Mouse (Mus musculus) right cerebral cortex, postnatal 10 days (tissue): ENCODE data around the gene 9230112D13Rik.

Experiments
- DNase-seq, 2 experiments: peaks; one replicate each; pipeline ENCODE4 v3.0.0; 2021; ENCODE audit warnings: low spot score in 2 of 2

9230112D13Rik gene

DNA sequence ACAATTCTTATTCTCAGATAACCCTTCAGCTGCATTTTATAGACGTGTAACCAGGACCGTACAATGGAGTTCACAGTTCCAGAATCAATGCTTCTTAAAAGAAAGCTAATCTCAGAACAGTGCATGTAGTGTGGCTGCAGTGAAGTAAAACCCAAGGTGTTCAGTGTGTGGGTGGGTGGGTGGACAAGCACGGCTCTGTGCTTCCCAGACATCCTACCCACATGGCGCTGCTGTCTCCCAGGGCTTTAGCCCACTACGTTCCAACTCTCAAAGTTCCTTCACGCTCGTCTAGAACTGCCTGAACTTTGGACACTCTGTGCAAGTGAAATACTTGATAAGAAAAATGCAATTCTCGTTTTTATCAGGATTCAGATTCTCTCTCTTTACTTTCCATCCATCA lies at the start of gene 9230112D13Rik:
Gene 9230112D13Rik (minus strand): TSS at position 101 of the 400 bp plus-strand sequence.
- DNase-seq, result no peak

DNA sequence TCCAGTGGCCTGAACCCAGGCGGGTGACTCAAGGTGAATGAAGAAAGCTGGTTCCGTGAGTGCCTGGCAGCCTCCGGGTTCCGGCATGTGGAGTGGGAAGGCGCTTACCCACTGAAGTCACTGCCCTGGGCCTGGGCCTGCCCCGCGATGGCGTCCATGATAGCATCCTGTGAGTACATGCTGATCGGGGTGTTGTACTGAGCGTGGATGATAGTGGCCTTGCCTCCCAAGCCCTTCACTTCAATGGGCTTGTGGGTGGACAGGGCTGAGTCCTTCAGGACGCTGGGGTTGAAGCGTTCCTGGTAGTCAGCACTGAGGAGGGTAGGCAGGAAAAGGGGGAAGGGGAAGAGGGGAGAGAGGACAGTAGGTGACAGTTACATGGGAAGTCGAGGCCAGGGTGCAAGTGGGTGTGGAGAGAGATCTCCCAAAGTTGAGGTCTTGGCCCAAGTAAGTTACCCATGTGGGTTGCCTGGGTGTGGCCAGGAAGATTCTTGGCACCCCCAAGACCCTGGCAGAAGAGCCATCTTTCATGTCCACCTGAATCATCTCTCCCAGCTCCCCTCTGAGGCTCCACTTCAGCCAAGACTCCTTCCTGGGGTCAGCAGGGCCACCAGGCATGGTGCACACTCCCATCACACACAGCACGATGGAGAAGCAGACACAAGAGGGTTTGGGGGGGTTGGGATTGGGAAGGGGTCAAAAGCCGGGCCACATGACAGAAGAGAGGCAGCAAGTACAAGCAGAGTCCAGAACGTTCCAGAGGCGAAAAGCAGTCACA lies 49.2 kb upstream of the 9230112D13Rik start:
- no peak for DNase-seq

GRCm38 (mm10) chr14:34570903-34571302 lies 48.3 kb upstream of the 9230112D13Rik start:
- DNase-seq, result no peak

- peak; percentile 75 to 90 for DNase-seq
Measured at GRCm38 (mm10) chr14:34570294-34570693, 47.7 kb upstream of the 9230112D13Rik start.

- DNase-seq, result no peak
Measured at GRCm38 (mm10) chr14:34569534-34570194, 47.1 kb upstream of the 9230112D13Rik start.

GRCm38 (mm10) chr14:34568626-34569025 lies 46.0 kb upstream of the 9230112D13Rik start:
- no peak for DNase-seq

DNA sequence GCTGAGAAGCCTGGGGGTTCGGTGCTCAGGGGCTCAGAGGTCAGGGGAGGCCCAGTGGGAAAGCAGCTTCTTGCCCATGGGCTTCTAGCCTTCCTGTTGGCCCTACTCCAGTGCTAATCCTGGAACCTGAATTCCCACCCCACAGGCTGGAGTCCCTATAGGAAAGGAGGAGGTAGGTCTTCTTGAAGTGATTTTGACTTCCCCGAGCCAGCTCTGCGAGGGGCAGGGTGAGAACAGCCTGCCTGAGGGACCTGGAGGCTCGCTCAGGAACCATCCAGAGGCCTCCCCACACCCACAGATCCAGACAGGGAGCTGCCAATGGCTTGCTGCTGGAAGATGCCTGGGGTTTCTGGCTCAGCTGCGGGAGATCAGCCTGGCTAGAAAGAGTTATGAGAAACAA lies 45.1 kb upstream of the 9230112D13Rik start:
- no peak for DNase-seq

DNA sequence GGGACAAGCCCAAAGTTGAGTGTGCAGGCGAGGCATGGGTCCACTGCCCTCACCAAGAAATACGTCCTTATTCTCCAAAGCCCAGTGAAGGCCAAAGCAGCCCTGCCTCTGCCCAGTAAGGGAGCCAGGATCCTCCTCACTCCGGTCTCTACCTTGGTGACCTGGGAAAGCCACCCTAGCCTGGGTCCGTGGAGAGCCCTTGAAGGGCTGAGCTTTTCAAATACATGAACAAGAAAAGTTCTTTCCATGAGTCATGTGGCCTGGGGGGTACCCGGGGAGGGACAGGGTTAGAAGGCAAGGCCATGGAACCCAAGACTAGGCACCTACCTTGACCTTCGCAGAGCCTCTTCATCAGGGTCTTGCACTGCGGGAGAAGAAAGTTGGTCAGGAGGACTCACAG lies 43.9 kb upstream of the 9230112D13Rik start:
- no peak for DNase-seq

DNA sequence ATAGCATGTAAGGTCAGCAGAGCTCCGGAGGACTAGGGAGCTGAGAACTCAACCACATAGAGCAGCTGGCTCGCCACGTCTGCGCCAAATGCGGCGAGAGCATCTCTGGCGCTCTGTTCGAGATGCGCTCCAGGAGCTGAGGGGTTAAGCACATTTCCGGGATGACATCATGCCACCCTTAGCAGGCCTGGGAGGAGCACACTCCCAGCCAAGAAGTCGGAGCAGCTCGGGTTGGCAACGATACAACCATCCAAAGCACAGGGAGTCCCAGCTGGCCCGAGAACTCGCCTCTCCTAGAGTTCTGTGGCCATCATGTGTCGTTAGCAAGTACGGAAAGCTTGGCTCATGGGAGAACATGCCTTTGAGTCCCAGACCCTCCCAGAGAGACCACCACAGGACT lies 43.1 kb upstream of the 9230112D13Rik start:
- peak; percentile 53 to 54 for DNase-seq

GRCm38 (mm10) chr14:34564646-34565045 lies 42.0 kb upstream of the 9230112D13Rik start:
- DNase-seq, result no peak

- no peak for DNase-seq
Measured at GRCm38 (mm10) chr14:34562393-34562792, 39.8 kb upstream of the 9230112D13Rik start.

- no peak for DNase-seq
Measured at GRCm38 (mm10) chr14:34561647-34562046, 39.0 kb upstream of the 9230112D13Rik start.

- DNase-seq, result no peak
Measured at GRCm38 (mm10) chr14:34558947-34559346, 36.3 kb upstream of the 9230112D13Rik start.

- peak in 1 of 2 experiments; percentile 19 for DNase-seq
Measured at GRCm38 (mm10) chr14:34555211-34555610, 32.6 kb upstream of the 9230112D13Rik start.

DNA sequence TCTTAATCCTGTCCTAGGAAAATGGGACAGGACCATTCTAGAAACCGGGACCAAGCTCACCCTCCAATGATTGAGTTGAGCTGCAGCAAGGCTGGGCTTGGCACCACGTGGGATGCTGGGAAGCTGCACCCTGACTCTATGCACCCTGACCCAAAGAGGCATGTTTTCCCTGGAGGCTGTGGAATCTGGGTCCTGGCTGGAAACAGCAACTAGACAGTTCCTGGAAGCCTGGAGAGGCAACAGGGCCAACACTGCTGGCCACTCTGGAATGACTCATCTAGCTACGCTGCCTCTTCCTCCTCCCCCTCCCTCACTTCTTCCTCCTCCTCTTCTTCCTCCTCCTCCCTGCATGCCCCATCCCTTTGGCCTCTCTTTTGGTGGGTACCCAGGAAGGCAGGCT lies 31.4 kb upstream of the 9230112D13Rik start:
- DNase-seq, result no peak

DNA sequence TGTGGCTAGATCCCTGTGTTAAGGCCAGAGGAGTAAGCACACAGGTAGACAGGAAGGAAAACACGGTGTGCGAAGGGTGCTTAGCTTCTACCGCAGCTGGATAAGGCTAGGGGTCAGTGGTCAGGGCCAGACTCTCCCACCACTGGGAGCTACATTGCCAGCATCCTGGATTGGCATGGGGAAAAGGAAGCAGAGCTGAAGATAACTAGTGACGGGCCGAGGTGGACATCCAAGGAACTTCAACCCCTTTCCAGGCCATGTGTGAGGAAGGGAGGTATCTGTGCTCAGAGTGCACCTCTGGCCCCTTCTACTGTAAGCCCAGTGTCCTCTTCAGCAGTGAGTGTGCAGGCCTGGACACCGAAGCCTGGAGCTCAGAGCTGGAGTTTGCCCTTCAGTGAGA lies 30.9 kb upstream of the 9230112D13Rik start:
- DNase-seq, result no peak

- no peak for DNase-seq
Measured at GRCm38 (mm10) chr14:34552226-34552625, 29.6 kb upstream of the 9230112D13Rik start.

GRCm38 (mm10) chr14:34549004-34549671 lies 26.5 kb upstream of the 9230112D13Rik start:
- peak; percentile 88 for DNase-seq

DNA sequence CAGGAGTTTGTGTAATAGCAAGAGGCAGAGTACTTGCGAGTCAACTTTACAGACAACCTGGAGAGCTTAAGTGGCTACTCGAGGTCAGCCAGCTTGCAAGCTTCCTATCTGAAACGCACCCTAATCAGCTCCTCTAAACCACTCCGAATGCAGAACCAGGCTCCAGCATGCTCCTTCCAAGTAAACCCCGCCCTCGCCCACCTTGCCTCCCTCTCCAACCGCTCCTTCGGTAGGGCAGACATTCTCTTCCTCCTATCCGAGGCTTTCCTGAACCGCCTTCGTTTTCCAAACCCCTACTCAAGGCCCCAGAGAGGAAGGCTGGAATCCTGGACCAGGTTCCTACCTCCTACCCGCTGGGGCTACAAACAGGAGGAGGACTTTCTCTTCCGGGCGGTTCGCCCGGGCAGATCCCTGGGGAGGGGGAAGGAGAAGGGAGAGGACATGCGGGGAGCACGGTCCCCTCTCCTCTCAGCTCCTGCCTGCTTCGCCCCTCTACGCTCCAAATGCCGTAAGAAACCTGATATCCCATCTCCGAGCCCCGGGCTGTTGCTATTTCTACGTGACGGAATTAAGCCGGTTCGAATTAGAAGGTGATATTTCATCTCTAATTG lies 25.9 kb upstream of the 9230112D13Rik start:
- peak; percentile 61 to 70 for DNase-seq

- DNase-seq, result no peak
Measured at GRCm38 (mm10) chr14:34544545-34544944, 21.9 kb upstream of the 9230112D13Rik start.

DNA sequence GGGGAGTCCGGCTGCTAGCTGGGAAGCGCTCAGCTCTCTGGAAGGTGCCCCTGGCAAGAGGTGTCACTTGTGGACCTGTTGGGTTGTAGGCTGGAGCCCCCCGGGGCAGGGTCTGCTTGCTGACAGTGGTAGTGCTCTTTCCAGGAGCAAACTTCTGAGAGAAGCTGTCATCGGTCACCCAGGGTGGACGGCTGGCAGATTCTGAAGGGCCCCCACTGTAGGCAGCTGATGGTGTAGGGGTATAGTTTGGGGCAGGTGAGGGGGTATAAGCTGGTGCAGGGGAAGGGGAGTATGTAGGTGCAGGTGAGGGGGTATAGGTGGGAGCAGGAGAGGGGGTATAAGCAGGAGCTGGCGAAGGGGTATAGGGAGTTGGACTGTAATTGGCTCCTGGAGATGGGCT lies 21.4 kb upstream of the 9230112D13Rik start:
- no peak for DNase-seq

DNA sequence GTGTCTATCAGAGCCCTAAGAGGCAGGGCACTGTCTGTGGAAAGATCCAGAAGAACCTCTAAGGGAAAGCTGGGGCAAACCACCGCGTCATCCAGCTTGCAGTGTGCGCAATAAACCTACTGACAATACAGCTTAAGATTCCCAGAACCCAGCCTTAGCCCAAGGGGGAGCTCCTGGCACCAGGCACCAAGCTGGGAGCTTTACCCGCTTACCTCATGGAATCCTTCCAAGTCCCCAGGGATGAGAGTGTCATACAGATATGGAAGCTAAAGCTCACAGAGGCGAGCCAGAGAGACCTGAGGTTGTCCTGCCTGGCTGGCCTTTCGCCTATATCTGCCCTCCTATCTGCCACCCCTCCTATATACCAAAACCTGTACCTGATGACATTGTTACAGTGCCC lies 21.0 kb upstream of the 9230112D13Rik start:
- DNase-seq, result no peak
